Mouse (Mus musculus): Measurements from ENCODE around the gene Zcwpw1. TPM values are rescaled to one million over a fixed set of nuclear protein-coding genes. Genes with fewer than 3 reads are reported as not detected.

Zcwpw1 gene
- polyA plus RNA-seq, 1 experiment: 7.1 TPM

DNA sequence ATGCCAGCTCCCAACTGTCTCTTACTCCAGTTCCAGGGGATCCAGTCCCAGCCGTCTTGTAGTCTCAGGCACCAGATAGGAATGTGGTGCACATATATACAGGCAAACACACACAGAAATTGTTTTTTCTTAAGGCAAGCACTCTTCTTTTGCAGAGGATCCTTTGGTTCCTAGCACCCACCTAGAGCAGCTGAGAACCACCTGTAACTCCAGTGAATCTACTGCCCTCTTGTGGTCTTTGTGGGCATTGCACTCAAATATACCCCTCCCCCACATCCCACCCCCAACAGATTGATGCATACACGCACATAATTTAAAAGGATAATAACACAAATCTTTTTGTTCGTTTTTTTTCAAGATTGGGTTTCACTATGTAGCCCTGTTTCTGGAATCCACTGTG lies 21.3 kb upstream of the Zcwpw1 start:
- TF ChIP-seq CTCF (IDR thresholded peaks at IDR 0.05; ENCODE audit: borderline replicate concordance, insufficient read depth, low read length) (no peak), POLR2A (IDR thresholded peaks at IDR 0.05; ENCODE audit: low read depth, low read length) (no peak)
- no peak overlapping the region for H3K4me3 ChIP-seq (ENCODE audit: insufficient read depth, low read length)
- no peaks in the 10 kb centered on the region for H3K4me1 ChIP-seq (ENCODE audit: control insufficient read depth, insufficient read depth, low read length)
- no peak overlapping the region for H3K27ac ChIP-seq (ENCODE audit: insufficient read depth, low read length)

DNA sequence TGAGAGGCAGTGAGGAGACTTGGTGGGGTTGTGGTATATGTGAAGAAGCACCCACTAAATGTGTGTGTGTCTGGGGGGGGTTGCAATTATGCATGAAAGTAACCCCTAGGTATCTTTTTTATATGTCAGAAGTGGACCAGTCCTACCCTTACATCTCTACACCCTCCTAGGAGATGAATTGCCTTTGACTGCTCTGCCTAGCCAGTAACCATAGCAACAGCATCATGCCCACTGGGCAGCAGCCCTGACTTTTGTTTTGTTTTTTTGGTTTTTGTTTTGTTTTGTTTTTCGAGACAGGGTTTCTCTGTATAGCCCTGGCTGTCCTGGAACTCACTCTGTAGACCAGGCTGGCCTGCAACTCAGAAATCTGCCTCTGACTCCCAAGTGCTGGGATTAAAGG lies 19.1 kb upstream of the Zcwpw1 start:
- Histone ChIP-seq H3K4me3 (ENCODE audit: insufficient read depth, low read length) (no peak overlapping the region), H3K4me1 (ENCODE audit: control insufficient read depth, insufficient read depth, low read length) (no peaks in the 10 kb centered on the region), H3K27ac (ENCODE audit: insufficient read depth, low read length) (no peak overlapping the region)
- TF ChIP-seq CTCF (IDR thresholded peaks at IDR 0.05; ENCODE audit: borderline replicate concordance, insufficient read depth, low read length): no peak
- no peak for TF ChIP-seq POLR2A (IDR thresholded peaks at IDR 0.05; ENCODE audit: low read depth, low read length)

DNA sequence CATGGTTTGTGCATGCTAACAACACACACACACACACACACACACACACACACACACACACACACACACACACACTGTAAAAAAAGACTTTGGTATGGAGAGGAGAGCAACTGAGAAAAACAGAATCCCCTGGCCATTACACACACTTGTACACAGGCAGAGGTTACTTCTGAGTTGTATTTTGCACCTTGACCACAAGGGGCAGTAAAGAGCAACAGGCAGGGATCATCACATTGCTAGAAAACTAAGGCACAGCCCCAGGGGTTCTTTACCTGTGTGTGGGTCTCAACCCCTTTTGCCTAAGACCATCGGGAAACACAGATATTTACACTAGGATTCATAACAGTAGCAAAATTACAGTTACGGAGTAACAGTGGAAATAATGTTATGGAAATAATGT lies 16.9 kb upstream of the Zcwpw1 start:
- Histone ChIP-seq H3K27ac (ENCODE audit: insufficient read depth, low read length) (no peak overlapping the region), H3K4me1 (ENCODE audit: control insufficient read depth, insufficient read depth, low read length) (no peaks in the 10 kb centered on the region), H3K4me3 (ENCODE audit: insufficient read depth, low read length) (no peak overlapping the region)
- TF ChIP-seq POLR2A (IDR thresholded peaks at IDR 0.05; ENCODE audit: low read depth, low read length): no peak

DNA sequence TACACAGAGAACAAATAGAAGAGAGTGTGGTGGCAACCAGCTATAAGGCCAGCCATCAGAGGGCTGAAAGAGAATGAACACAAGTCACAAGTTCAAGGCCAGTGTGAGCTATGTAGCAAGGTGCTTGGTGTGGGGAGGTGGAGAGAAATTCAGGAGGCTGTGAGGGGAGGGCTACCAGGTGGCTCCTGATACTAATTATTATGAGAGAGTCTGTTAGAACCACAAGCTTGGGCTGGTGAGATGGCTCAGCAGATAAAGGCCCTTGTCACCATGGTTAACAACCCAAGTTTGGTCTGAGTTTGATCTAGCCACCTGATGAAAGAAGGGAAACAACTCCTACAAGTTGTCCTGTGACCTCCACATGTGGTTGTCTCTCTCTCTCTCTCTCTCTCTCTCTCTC lies 14.8 kb upstream of the Zcwpw1 start:
- Histone ChIP-seq H3K27ac (ENCODE audit: insufficient read depth, low read length) (no peak overlapping the region), H3K4me3 (ENCODE audit: insufficient read depth, low read length) (no peak overlapping the region), H3K4me1 (ENCODE audit: control insufficient read depth, insufficient read depth, low read length) (0 out of 2 replicates have a peak, but pooled peaks cover 4% of the 10 kb centered on the region)
- TF ChIP-seq POLR2A (IDR thresholded peaks at IDR 0.05; ENCODE audit: low read depth, low read length): no peak

DNA sequence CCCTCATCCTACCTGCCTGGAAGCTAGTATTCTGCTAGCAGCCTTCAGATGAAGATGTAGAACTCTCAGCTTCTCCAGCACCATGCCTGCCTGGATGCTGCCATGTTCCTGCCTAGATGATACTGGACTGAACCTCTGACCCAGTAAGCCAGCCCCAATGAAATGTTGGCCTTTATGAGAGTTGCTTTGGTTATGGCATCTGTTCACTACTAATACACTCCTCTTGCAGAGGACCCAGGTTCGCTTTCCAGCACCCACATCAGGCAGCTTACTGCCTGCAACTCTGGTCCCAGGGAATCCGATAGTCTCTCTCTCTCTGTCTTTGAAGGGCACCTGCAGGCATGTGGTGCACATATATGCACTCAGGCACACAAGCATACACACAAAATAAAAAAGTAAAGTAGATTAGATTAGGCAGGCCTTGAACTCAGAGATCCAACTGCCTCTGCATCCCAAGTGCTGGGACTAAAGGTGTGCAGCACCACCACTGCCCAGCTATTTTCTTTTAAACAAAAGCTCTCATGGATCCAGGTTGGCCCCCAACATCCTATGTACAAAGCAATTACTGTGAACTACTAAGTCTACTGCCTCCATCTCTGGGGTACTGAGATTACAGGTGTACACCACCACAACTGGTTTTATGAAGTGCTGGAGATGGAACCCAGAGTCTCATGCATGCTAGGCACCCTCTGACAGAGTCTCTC lies 11.9 kb upstream of the Zcwpw1 start:
- peaks cover 7% of the 10 kb centered on the region; the same call in 1 of the 2 replicates for H3K4me1 ChIP-seq (ENCODE audit: control insufficient read depth, insufficient read depth, low read length)
- H3K4me3 ChIP-seq (ENCODE audit: insufficient read depth, low read length): no peak overlapping the region
- no peak for TF ChIP-seq POLR2A (IDR thresholded peaks at IDR 0.05; ENCODE audit: low read depth, low read length)
- TF ChIP-seq CTCF (IDR thresholded peaks at IDR 0.05; ENCODE audit: borderline replicate concordance, insufficient read depth, low read length): no peak
- H3K27ac ChIP-seq (ENCODE audit: insufficient read depth, low read length): no peak overlapping the region

DNA sequence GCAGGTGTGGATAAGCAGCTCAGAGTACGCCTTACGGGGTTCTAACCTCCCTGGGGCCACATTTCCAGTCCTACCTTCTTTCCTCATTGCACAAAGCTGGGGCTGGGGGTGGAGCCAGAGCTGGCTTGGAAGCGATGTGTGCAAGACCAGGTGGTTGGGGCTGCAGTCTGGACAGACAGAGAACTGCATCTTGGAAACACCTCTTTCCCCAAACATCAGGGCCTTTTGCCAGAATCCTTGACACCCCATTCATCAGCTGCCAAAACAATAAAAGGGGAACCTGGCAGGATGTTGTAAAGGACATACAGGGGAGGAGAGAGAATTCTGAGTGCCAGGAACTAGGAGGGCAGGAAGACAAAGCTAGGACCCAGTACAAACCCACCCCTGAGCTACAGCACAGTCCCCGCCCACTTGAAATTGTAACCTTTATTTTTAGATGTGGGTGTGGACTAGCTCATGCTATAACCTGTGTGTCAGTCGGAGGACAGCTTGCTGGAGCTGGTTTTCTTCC lies 11.1 kb upstream of the Zcwpw1 start:
- Histone ChIP-seq H3K4me3 (ENCODE audit: insufficient read depth, low read length) (no peak overlapping the region), H3K4me1 (ENCODE audit: control insufficient read depth, insufficient read depth, low read length) (peaks cover 7% of the 10 kb centered on the region; the same call in 1 of the 2 replicates), H3K27ac (ENCODE audit: insufficient read depth, low read length) (no peak overlapping the region)
- TF ChIP-seq POLR2A (IDR thresholded peaks at IDR 0.05; ENCODE audit: low read depth, low read length) (no peak), CTCF (IDR thresholded peaks at IDR 0.05; ENCODE audit: borderline replicate concordance, insufficient read depth, low read length) (no peak)

DNA sequence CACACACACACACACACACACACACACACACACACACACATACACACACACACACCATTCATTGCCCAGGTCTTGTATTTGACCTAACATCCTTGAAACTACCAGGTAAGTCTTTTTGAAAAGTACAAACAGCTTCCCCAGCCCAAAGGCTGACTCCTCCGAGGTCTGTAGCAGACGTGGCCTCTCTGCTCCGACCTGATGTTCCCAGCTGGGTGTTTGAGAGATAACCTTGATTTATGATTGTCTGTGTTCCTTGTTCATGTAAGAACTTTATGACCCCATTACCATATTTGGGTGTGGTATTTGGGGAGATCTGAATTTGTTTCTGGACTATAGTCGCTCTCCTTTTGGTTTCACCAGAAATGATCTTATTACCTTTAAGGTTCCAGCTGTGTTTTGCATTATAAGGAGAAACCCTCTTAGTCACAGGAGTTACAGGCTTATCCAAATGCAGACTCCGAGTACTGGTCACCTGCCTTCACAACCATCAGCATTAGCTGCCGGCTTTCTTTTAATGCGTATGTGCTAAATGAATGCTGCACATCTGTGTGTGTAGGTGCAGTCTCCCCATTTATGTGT lies 10.2 kb upstream of the Zcwpw1 start:
- Histone ChIP-seq H3K27ac (ENCODE audit: insufficient read depth, low read length) (no peak overlapping the region), H3K4me1 (ENCODE audit: control insufficient read depth, insufficient read depth, low read length) (peaks cover 7% of the 10 kb centered on the region; the same call in 1 of the 2 replicates), H3K4me3 (ENCODE audit: insufficient read depth, low read length) (no peak overlapping the region)
- no peak for TF ChIP-seq CTCF (IDR thresholded peaks at IDR 0.05; ENCODE audit: borderline replicate concordance, insufficient read depth, low read length)
- TF ChIP-seq POLR2A (IDR thresholded peaks at IDR 0.05; ENCODE audit: low read depth, low read length): no peak

DNA sequence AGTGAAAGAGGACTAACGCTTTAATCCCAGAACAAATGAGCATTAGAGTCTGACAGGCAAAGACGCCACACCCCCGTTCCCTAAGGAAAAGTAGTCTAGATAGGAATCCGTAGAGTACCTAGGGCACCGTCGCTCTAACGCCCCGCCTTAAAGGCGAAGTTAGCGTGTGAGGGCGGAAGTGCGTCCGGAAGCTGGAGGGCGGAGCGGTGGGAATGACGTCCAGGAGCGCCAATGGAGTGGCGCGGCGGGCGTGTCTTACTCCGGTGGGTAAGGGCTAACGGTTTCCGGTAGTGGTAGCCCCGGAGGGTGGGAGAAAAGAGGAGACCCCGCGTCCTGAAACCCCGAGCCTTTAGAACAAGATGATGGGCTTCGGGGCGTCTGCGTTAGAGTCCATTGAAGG lies 9.0 kb upstream of the Zcwpw1 start, which contains the start of gene Ppp1r35:
Ppp1r35 (plus strand) TSS at position 215 of the 400 bp plus-strand sequence.
- H3K4me1 ChIP-seq (ENCODE audit: control insufficient read depth, insufficient read depth, low read length): peaks cover 7% of the 10 kb centered on the region; the same call in 1 of the 2 replicates
- 0 out of 2 replicates have a peak within 1 kb of the TSS, but pooled peaks have one; percentile 6 for H3K27ac ChIP-seq (ENCODE audit: insufficient read depth, low read length)
- TF ChIP-seq POLR2A (IDR thresholded peaks at IDR 0.05; ENCODE audit: low read depth, low read length): peak; percentile 59
- TF ChIP-seq CTCF (IDR thresholded peaks at IDR 0.05; ENCODE audit: borderline replicate concordance, insufficient read depth, low read length): no peak
- peak within 1 kb of the TSS; percentile 84 for H3K4me3 ChIP-seq (ENCODE audit: insufficient read depth, low read length)

DNA sequence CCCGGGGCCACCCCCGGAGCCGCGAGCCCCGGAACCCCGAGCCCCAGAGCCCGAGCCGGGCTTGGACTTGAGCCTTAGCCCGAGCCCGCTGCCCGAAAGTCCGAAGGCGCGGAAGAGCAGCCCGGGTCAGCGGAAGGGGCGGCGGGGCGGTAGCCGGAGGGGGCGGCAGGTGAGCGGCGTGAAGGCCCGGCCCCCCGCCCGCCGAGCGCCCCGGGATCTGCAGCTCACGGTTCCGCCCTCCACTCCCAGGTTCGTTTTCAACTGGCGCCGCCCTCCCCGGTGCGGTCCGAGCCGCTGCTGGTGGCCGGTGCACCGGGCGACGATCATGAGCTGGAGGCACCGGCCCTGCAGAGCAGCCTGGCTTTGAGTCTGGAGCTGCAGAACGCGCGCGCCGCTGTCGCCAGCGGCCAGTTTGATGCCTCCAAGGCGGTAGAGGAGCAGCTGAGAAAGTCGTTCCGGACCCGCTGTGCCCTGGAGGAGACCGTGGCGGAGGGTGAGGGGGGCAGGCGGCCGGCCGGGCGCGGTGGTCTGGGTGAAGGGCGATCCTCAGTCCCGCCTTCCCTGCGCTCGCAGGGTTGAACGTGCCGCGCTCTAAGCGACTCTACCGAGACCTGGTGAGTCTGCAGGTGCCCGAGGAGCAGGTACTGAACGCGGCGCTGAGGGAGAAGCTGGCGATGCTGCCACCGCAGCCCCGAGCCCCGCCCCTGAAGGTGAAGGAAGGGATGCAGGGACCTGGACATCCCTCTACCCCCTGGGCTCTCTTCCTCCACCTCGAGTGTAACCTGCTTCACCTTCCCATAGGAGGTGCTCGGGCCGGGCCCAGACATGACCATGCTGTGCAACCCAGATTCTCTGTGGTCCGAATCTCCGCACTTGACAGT lies 8.3 kb upstream of the Zcwpw1 start:
- TF ChIP-seq POLR2A (IDR thresholded peaks at IDR 0.05; ENCODE audit: low read depth, low read length): no peak
- TF ChIP-seq CTCF (IDR thresholded peaks at IDR 0.05; ENCODE audit: borderline replicate concordance, insufficient read depth, low read length): no peak
- Histone ChIP-seq H3K4me1 (ENCODE audit: control insufficient read depth, insufficient read depth, low read length) (peaks cover 7% of the 10 kb centered on the region), H3K4me3 (ENCODE audit: insufficient read depth, low read length) (peak overlapping the region; percentile 84), H3K27ac (ENCODE audit: insufficient read depth, low read length) (0 out of 2 replicates have a peak overlapping the region, but pooled peaks have one; percentile 6)

Data from embryonic fibroblast, embryonic 13.5 days (primary cell).